Mouse (Mus musculus): Measurements from ENCODE around the gene Ap4m1. TPM values are rescaled to one million over a fixed set of nuclear protein-coding genes. Genes with fewer than 3 reads are reported as not detected.

The Ap4m1 gene
- polyA plus RNA-seq, 1 experiment from 2014 or later, result 13.1 TPM

DNA sequence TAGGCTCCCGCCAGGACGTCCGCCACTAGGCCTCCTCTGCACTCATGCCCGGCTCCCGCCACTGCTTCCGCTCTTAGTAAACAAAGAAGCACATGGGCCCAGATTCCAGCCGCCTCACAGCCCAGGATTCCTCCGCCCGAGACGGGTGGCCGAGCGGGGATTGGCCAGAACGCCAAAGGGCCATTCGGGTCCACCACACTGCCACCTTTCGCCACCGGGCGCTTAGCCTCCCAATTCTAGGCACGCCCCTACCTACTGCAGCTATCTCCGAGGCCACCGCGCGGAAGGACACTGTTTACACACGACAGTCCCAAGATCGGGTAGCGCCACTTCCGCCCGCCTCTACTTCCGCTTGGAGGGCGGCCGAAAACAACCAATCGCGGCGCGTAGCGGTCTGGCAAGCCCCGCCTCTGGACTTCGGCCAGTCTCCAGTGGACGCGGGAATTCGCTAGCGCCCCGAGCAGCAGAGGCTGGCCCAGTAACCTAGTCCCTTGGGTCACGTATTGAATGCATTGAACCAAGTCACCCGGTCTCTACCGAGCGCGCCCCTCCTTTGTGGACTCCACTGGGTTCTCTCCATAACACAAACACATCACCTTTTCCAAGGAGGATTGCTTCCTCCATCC is 753 bp upstream of the Ap4m1 start:
- TF ChIP-seq CTCF (IDR thresholded peaks at IDR 0.05; ENCODE audit: low read depth), result peak; percentile 44; the same call in 1 of the 2 replicates
- peak overlapping the region; percentile 62 for H3K4me3 ChIP-seq (replicated peaks; ENCODE audit: low read depth, low read length)
- peaks cover 10% of the 10 kb centered on the region; the same call in 1 of the 2 replicates for H3K4me1 ChIP-seq (replicated peaks; ENCODE audit: insufficient read depth, low read length)
- H3K9me3 ChIP-seq (replicated peaks; ENCODE audit: low read length), result no peaks in the 10 kb centered on the region
- peaks cover 36% of the 10 kb centered on the region for H3K36me3 ChIP-seq (ENCODE audit: insufficient read depth, low read length)
- ATAC-seq (replicated peaks; ENCODE audit: low FRiP score, low read depth) (peak; percentile 89), DNase-seq (ENCODE audit: low spot score) (peak; percentile 98)
- under 1% methylated on average over 47 of the region's 47 CpGs for WGBS
- no peaks in the 10 kb centered on the region for H3K27me3 ChIP-seq (ENCODE audit: insufficient read depth, low read length)
- H3K4me2 ChIP-seq (ENCODE audit: low read length), result peak overlapping the region; percentile 96
- peak overlapping the region; percentile 87 for H3K27ac ChIP-seq
- peak overlapping the region; percentile 71 for H3K9ac ChIP-seq (ENCODE audit: low read depth, low read length)

DNA sequence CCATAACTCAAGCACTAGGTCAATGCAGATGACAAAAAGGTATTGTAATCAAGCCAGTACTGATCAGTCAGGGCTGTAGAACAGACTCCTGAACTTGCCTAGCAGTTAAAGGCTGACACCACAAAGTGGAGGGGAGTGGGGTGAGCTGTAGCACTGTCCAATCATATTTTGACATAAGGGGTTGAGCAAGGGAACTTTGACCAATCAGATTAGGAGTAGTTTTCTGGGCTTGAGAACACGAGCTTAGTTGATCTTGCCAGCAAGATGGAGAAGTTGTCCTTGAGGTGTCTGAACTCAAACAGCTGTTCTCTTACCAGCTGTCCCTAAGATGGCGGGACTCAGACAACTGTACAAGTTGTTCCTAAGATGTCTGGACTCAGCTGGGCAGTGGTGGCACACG is 1.4 kb downstream of the Ap4m1 start:
- H3K4me3 ChIP-seq (replicated peaks; ENCODE audit: low read depth, low read length), result no peak overlapping the region
- H3K9ac ChIP-seq (ENCODE audit: low read depth, low read length), result no peak overlapping the region
- peaks cover 10% of the 10 kb centered on the region; the same call in 1 of the 2 replicates for H3K4me1 ChIP-seq (replicated peaks; ENCODE audit: insufficient read depth, low read length)
- WGBS, result 76% methylated on average over 3 of the region's 3 CpGs
- DNase-seq (ENCODE audit: low spot score) (no peak), ATAC-seq (replicated peaks; ENCODE audit: low FRiP score, low read depth) (no peak)
- H3K36me3 ChIP-seq (ENCODE audit: insufficient read depth, low read length), result peaks cover 34% of the 10 kb centered on the region; the same call in 1 of the 2 replicates
- H3K27me3 ChIP-seq (ENCODE audit: insufficient read depth, low read length), result no peaks in the 10 kb centered on the region
- H3K9me3 ChIP-seq (replicated peaks; ENCODE audit: low read length), result no peaks in the 10 kb centered on the region
- 0 out of 2 replicates have a peak overlapping the region, but pooled peaks have one; percentile 96 for H3K4me2 ChIP-seq (ENCODE audit: low read length)
- no peak overlapping the region for H3K27ac ChIP-seq
- no peak for TF ChIP-seq CTCF (IDR thresholded peaks at IDR 0.05; ENCODE audit: low read depth)

DNA sequence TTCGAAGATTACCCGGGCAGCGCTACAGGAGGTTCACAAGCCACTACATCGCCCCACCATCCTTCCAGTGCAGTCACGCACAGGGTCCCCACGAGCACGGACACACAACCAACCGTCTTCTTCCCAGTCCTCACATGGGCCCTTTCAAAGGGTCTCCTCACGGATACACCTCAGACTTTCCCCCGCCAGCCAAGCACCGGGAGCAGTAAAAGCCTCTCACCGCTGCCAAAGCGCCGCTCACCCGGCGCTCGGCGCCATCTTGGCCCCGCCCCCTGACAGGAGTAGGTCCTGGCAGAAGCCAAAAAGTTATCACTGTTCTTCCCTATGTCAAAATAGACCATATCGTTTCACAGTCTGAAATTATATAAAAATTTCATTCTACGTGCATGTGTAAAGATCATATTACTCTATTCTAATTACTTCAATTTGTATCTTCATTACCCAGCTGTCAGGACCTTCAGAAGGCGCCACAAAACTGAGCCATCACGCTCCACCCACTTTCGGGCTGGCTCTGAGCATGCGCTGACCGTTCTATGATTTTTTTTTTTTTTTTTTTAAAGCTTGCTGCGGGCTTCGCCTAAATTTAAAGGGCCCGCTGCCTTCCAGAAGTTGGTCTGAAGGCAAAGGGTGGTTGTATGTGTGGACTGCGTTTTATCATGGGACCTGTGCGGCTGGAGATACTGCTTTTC is 15.3 kb downstream of the Ap4m1 start, which contains the start of the genes Taf6 and Cnpy4:
Taf6 (minus strand) TSS at position 502 of the 689 bp plus-strand sequence.
Cnpy4 (plus strand) TSS at position 536 of the 689 bp plus-strand sequence.
- H3K4me3 ChIP-seq (replicated peaks; ENCODE audit: low read depth, low read length), result peak within 1 kb of the TSS; percentile 84
- H3K36me3 ChIP-seq (ENCODE audit: insufficient read depth, low read length), result peaks cover 9% of the 10 kb centered on the region
- peak within 1 kb of the TSS; percentile 74 for H3K4me2 ChIP-seq (ENCODE audit: low read length)
- peak within 1 kb of the TSS; percentile 83 for H3K9ac ChIP-seq (ENCODE audit: low read depth, low read length)
- peak; percentile 95 for DNase-seq (ENCODE audit: low spot score)
- H3K4me1 ChIP-seq (replicated peaks; ENCODE audit: insufficient read depth, low read length), result 0 out of 2 replicates have a peak, but pooled peaks cover 5% of the 10 kb centered on the region
- no peak for TF ChIP-seq CTCF (IDR thresholded peaks at IDR 0.05; ENCODE audit: low read depth)
- H3K9me3 ChIP-seq (replicated peaks; ENCODE audit: low read length), result no peaks in the 10 kb centered on the region
- peak within 1 kb of the TSS; percentile 75 for H3K27ac ChIP-seq
- peak; percentile 79 for ATAC-seq (replicated peaks; ENCODE audit: low FRiP score, low read depth)
- H3K27me3 ChIP-seq (ENCODE audit: insufficient read depth, low read length), result no peaks in the 10 kb centered on the region
- under 1% methylated on average over 31 of the region's 31 CpGs for WGBS

DNA sequence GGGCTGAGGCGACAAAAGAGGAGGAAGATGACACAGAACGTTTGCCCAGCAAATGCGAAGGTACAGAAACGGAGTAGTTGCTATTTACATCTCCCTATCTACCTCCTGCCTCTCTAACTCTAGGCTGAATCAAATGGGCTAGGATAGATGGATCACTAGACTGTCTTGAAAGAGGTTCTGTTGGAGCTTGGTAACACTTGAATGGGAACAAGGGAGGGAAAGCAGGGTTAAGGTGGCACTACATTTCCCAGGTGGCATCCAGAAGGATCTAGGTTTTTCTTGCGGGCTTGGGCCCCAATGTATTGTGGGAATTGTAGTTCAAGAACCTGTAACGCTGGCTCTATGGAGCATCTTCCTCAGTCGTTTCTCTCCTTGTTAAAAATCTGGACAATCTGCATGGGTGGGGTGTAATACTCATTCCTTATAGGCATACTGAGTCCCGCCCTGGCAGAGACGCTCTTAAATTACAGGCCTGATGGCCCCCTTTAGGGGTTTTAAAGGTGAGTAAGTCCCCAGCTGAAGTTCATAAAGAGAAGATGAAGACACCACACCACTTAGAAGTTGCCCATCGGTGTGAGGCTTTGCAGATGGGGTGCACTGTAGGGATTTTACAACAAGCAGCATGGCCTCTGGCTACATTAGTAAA is 16.0 kb downstream of the Ap4m1 start:
- H3K4me3 ChIP-seq (replicated peaks; ENCODE audit: low read depth, low read length), result peak overlapping the region; percentile 84
- no peaks in the 10 kb centered on the region for H3K9me3 ChIP-seq (replicated peaks; ENCODE audit: low read length)
- peak overlapping the region; percentile 83 for H3K9ac ChIP-seq (ENCODE audit: low read depth, low read length)
- H3K27ac ChIP-seq, result peak overlapping the region; percentile 75
- peak overlapping the region; percentile 74 for H3K4me2 ChIP-seq (ENCODE audit: low read length)
- H3K36me3 ChIP-seq (ENCODE audit: insufficient read depth, low read length), result peaks cover 3% of the 10 kb centered on the region; the same call in 1 of the 2 replicates
- no peaks in the 10 kb centered on the region for H3K27me3 ChIP-seq (ENCODE audit: insufficient read depth, low read length)
- ATAC-seq (replicated peaks; ENCODE audit: low FRiP score, low read depth) (peak; percentile 80), DNase-seq (ENCODE audit: low spot score) (peak; percentile 95)
- WGBS, result under 1% methylated on average over 10 of the region's 10 CpGs
- TF ChIP-seq CTCF (IDR thresholded peaks at IDR 0.05; ENCODE audit: low read depth), result no peak
- H3K4me1 ChIP-seq (replicated peaks; ENCODE audit: insufficient read depth, low read length), result 0 out of 2 replicates have a peak, but pooled peaks cover 5% of the 10 kb centered on the region

DNA sequence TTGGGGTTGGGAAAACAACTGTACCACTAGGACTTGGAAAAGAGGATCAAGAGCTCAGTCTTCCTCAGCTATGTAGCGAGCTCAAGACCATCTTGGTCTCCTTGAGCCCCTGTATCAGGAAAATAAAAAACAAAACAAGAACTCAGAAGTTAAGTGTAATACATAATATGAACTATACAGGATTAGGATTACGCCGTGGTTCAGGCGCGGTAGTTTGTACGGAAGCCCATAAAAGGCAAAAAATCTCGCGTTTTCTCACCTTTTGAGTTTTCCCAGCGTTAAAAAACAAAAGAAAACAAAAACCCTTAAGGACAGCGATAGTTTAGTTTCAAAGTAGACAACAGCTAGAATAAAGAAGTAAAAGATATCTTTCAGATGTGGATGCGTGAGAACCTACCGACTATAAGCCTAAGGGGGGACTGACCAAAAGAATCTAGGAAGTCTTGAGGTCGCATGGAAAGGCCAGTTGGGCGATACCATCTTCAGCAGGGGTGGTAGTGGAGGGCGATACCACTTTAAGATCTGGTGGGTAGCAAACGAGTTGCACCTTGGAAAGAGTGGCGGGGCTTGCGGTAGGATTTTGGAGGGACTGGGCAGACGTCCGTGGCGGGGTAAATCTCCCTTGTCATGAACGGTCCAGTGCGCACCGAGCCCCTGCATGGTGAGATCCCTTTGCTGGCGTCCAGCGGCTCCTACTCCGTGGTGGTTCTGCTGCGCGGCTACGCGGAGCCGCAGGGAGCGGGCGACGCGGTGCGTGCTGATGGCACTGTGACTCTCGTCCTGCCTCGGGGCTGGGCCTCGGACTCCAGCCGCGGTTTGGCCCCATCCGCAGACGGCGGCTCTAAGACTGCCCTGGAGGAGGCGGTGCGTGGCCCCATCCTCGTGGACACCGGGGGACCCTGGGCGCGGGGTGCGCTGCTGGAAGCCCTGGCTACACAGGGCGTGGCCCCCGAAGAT is 22.2 kb downstream of the Ap4m1 start, which contains the start of gene Mblac1:
Mblac1 (plus strand) TSS at position 544 of the 957 bp plus-strand sequence.
- Histone ChIP-seq H3K36me3 (ENCODE audit: insufficient read depth, low read length) (no peaks in the 10 kb centered on the region), H3K9me3 (replicated peaks; ENCODE audit: low read length) (no peaks in the 10 kb centered on the region), H3K4me3 (replicated peaks; ENCODE audit: low read depth, low read length) (peak within 1 kb of the TSS; percentile 59), H3K27ac (peak within 1 kb of the TSS; percentile 90), H3K27me3 (ENCODE audit: insufficient read depth, low read length) (no peaks in the 10 kb centered on the region), H3K9ac (ENCODE audit: low read depth, low read length) (peak within 1 kb of the TSS; percentile 82), H3K4me2 (ENCODE audit: low read length) (peak within 1 kb of the TSS; percentile 99), H3K4me1 (replicated peaks; ENCODE audit: insufficient read depth, low read length) (no peaks in the 10 kb centered on the region)
- DNase-seq (ENCODE audit: low spot score) (peak; percentile 93), ATAC-seq (replicated peaks; ENCODE audit: low FRiP score, low read depth) (peak; percentile 83)
- TF ChIP-seq CTCF (IDR thresholded peaks at IDR 0.05; ENCODE audit: low read depth), result no peak
- WGBS, result 6% methylated on average over 54 of the region's 54 CpGs
